Mouse (Mus musculus) ES-E14 (cell line): Measurements from ENCODE around the gene Kif2c. TPM values are rescaled to one million over a fixed set of nuclear protein-coding genes. Genes with fewer than 3 reads are reported as not detected.

Source experiments
- DNase-seq: peaks from one replicate; pipeline ENCODE4 v3.0.0-alpha.2; 2013; ENCODE audit warnings: low read depth, low spot score
- H3K27ac ChIP-seq: 2 replicates; pipeline ENCODE4 v1.5.1; 2012; ENCODE audit warnings: low read depth, mild to moderate bottlenecking, low read length, moderate library complexity, mixed read lengths; ENCODE audit not compliant: poor library complexity, insufficient read depth, severe bottlenecking
- H3K36me3 ChIP-seq: 2 replicates; pipeline ENCODE4 v1.6.1; 2012; ENCODE audit warnings: mild to moderate bottlenecking, low read length, moderate library complexity, mixed read lengths; ENCODE audit not compliant: control insufficient read depth, poor library complexity, insufficient read depth, severe bottlenecking
- H3K4me1 ChIP-seq, 2 experiments: fragments of 150-350 bp in 1 of 2; sonication (generic) in 1 of 2; 2 replicates each; pipeline ENCODE4 v1.6.1; 2012; ENCODE audit warnings: low read length in 2 of 2, mild to moderate bottlenecking in 1 of 2, mixed read lengths in 1 of 2; ENCODE audit not compliant: control insufficient read depth in 2 of 2, insufficient read depth in 2 of 2, poor library complexity in 1 of 2
- H3K4me3 ChIP-seq, 2 experiments: fragments of 150-350 bp in 1 of 2; sonication (generic) in 1 of 2; 2 replicates each; pipeline ENCODE4 v1.5.1; 2012; ENCODE audit warnings: low read length in 2 of 2, low read depth in 1 of 2, mild to moderate bottlenecking in 1 of 2, mixed read lengths in 1 of 2; ENCODE audit not compliant: insufficient read depth in 1 of 2, poor library complexity in 1 of 2, severe bottlenecking in 1 of 2
- H3K9ac ChIP-seq: 2 replicates; pipeline ENCODE4 v1.6.1; 2012; ENCODE audit warnings: low read depth, mild to moderate bottlenecking, low read length, mixed read lengths; ENCODE audit not compliant: poor library complexity, insufficient read depth, severe bottlenecking
- H3K9me3 ChIP-seq: fragments of 150-350 bp; sonication (generic); 2 replicates; pipeline ENCODE4 v1.6.1; 2012; ENCODE audit warnings: low read depth, mild to moderate bottlenecking, low read length; ENCODE audit not compliant: control insufficient read depth, insufficient read depth
- CHD2 ChIP-seq: IDR thresholded peaks from 2 replicates; pipeline ENCODE4 v1.6.1; 2014; ENCODE audit warnings: mild to moderate bottlenecking, low read depth, low read length, inconsistent platforms
- HCFC1 ChIP-seq: IDR thresholded peaks from 2 replicates; pipeline ENCODE4 v1.6.1; 2012; ENCODE audit warnings: low read length, inconsistent platforms, borderline replicate concordance; ENCODE audit not compliant: insufficient read depth
- MAFK ChIP-seq: IDR thresholded peaks from 2 replicates; pipeline ENCODE4 v1.6.1; 2014; ENCODE audit warnings: mild to moderate bottlenecking, low read depth, low read length, inconsistent platforms; ENCODE audit not compliant: insufficient read depth
- ZC3H11A ChIP-seq: IDR thresholded peaks from 2 replicates; pipeline ENCODE4 v1.6.1; 2012; ENCODE audit warnings: low read depth, mild to moderate bottlenecking, inconsistent platforms, low read length, borderline replicate concordance
- ZNF384 ChIP-seq: IDR thresholded peaks from 2 replicates; pipeline ENCODE4 v1.6.1; 2012; ENCODE audit warnings: low read depth, low read length, inconsistent platforms
- in situ Hi-C, 2 experiments: fragments of 600-800 bp; cut with MboI; formaldehyde crosslinking; loops; one replicate each; pipeline ENCODE4 v1.15.1; 2025; ENCODE audit warnings: low sequenced_read_pairs in 2 of 2, inconsistent platforms in 1 of 2; ENCODE audit not compliant: unreplicated experiment in 2 of 2
- total RNA-seq: library from RNA; depleted of rRNA; stranded (reverse); fragments of 300-350 nt; gene quantifications from 2 replicates; pipeline ENCODE4 v1.2.3, GENCODE M21; 2012

The Kif2c gene
- total RNA-seq, 1 experiment = 73.1 TPM

DNA sequence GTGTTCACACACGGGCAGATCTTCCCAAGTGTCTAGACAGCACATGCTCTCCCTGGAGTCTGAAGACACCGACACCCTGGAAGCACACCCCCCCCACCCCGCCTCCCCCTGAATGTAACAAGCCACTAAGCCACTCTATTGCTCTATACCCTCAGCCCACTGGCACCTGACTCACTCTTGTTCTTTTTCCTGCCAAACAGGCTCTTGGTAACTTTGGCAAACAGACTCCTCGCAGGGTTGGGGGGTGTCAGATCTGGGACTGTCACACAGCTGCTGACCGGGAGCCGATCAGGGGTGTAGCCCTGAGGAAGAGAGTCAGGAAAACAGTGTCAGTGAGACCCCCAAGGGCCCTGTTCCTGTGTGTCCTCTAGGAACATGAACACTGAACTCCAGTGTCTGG, 51.2 kb downstream of the Kif2c start:
- Histone ChIP-seq H3K9me3 (no peaks in the 10 kb centered on the region), H3K4me3 (peak overlapping the region; percentile 2 to 3; a peak in 1 of 4 replicates), H3K27ac (0 out of 2 replicates have a peak overlapping the region, but pooled peaks have one; percentile 8), H3K9ac (0 out of 2 replicates have a peak overlapping the region, but pooled peaks have one; percentile 42), H3K4me1 (peaks cover 7 to 49% of the 10 kb centered on the region in 2 experiments; a peak in 3 of 4 replicates), H3K36me3 (peaks cover 38% of the 10 kb centered on the region)
- in situ Hi-C loops = loop anchor here in 1 of 2 experiments (25.0 kb wide), 1 partner anchor 319 kb away; the partner anchor contains the start of genes Hpdl, Mutyh and Toe1
- TF ChIP-seq ZNF384 = no peak
- no peak for DNase-seq

DNA sequence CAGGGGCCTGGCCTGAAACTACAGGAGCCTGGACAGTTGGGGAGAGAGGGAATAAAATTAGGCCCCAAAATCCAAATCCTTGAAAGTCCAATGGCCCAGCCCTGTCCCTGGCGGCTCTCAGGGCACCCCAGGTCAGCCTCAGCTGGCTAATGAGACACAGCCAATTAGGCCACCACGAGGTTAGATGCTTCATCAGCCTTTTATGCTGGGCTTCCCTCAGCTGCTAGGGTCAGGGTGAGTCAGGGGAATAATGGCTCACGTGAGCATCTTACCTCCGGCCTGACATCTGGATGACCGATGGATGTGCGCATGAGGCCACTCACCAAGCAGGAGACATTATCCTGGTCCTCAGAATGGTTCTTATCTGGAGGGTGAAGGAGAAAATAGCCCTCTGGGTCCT, 51.6 kb downstream of the Kif2c start:
- H3K4me3 ChIP-seq = no peak overlapping the region
- in situ Hi-C loops = loop anchor here in 1 of 2 experiments (25.0 kb wide), 1 partner anchor 318 kb away; the partner anchor contains the start of genes Hpdl, Mutyh and Toe1
- H3K36me3 ChIP-seq = peaks cover 38% of the 10 kb centered on the region
- H3K9me3 ChIP-seq = no peaks in the 10 kb centered on the region
- DNase-seq = no peak
- no peak overlapping the region for H3K27ac ChIP-seq
- H3K4me1 ChIP-seq = peaks cover 5 to 47% of the 10 kb centered on the region in 2 experiments; a peak in 3 of 4 replicates
- TF ChIP-seq HCFC1 = no peak
- no peak for TF ChIP-seq CHD2
- no peak for TF ChIP-seq ZNF384
- TF ChIP-seq ZC3H11A = no peak
- peak; percentile 17; the same call in 1 of the 2 replicates for TF ChIP-seq MAFK
- peak overlapping the region; percentile 2; the same call in 1 of the 2 replicates for H3K9ac ChIP-seq

DNA sequence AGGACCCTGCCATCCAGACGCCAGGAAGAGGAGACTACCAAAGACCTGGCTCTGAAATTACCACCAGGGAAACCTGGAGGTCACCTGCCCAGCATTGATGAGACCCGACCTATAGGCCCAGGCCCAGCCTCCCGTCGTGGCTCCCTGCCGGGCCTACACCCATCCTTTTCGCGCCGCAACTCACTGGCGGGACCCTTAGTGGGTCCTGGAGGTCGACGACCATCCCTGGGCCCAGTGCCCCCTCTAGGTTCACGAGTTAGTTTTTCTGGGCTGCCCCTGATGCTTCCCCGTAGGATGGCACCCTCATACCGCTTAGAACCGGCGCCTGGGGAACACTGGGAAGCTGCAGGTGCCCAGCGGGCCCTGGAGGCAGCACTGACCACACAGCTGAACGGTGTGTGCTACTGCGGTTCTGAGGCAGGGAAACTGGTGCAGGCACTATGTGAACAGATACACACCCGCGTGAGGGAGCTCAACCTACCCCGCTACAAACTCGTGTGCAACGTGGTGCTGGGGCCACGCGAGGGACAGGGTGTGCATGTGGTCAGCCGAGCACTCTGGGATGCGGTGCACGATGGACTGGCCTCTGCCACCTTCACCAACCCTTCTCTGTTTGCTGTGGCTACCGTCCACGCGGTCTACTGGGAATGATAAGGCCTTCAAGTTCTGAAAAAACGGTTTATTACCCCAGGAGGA, 54.3 kb downstream of the Kif2c start:
- Histone ChIP-seq H3K9me3 (no peaks in the 10 kb centered on the region), H3K4me3 (peak overlapping the region; percentile 18 to 21; a peak in 2 of 4 replicates), H3K9ac (peak overlapping the region; percentile 2), H3K4me1 (peaks cover 9 to 58% of the 10 kb centered on the region in 2 experiments; a peak in 3 of 4 replicates), H3K36me3 (peaks cover 38% of the 10 kb centered on the region), H3K27ac (no peak overlapping the region)
- no peak for TF ChIP-seq MAFK
- no peak for TF ChIP-seq HCFC1
- no peak for DNase-seq
- in situ Hi-C loops = loop anchor here in 1 of 2 experiments (25.0 kb wide), 1 partner anchor 316 kb away; the partner anchor contains the start of genes Hpdl, Mutyh and Toe1

DNA sequence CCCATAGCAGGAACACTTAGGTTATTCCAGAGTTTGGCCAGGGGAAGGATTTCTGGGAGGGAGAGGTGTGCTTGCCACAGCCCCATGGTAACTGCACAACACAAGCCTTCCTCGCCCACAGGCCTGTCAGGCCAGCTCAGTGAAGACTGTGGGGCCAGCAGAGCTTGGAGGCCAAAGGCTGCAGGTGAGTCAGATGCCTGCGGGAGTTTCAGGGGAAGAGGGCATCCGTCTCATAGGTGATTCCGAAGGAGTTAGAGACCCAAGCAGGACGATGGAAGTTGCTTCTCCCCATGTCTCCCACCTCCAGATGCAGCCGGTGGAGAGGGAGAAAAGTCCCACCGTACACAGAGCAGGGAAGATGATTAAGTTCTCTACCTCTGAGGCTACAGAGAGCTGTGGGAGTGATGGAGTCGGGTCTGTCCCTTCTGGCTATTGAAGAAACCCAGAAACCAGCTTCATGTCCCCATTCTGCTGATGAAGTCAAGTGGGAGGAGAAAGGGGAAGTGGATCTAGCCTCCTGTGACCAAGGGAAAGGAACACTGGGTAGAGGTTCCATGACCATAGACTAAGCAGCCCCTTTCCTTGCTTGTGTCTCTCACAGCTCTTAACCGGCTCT, 55.7 kb downstream of the Kif2c start, which contains the start of gene Tctex1d4:
TSS of gene Tctex1d4 (plus strand) at position 120 of the 616 bp plus-strand sequence.
- no peak for DNase-seq
- H3K9ac ChIP-seq = peak within 1 kb of the TSS; percentile 73
- H3K4me3 ChIP-seq = peak within 1 kb of the TSS in 1 of 2 experiments; percentile 8; a peak in 1 of 4 replicates
- H3K36me3 ChIP-seq = peaks cover 38% of the 10 kb centered on the region
- H3K4me1 ChIP-seq = peaks cover 9 to 54% of the 10 kb centered on the region in 2 experiments; a peak in 3 of 4 replicates
- H3K9me3 ChIP-seq = no peaks in the 10 kb centered on the region
- no peak for TF ChIP-seq HCFC1
- TF ChIP-seq ZNF384 = no peak
- no peak for TF ChIP-seq ZC3H11A
- TF ChIP-seq MAFK = no peak
- TF ChIP-seq CHD2 = no peak
- H3K27ac ChIP-seq = peak within 1 kb of the TSS; percentile 98
- in situ Hi-C loops = loop anchor here in 1 of 2 experiments (25.0 kb wide), 1 partner anchor 314 kb away; the partner anchor contains the start of genes Hpdl, Mutyh and Toe1
